Mouse (Mus musculus) forebrain, embryonic 15.5 days (tissue): ENCODE data around the gene Gsg1l2. TPM values are rescaled to one million over a fixed set of nuclear protein-coding genes. Genes with fewer than 3 reads are reported as not detected.
A peak's percentile ranks its signal among the peaks of the same experiment; 100 is the strongest.

ENCODE experiments used
- ATAC-seq: fragments of 200-750 bp; cut with Nextera tagmentation; replicated peaks from 2 replicates; pipeline ENCODE4 v1.8.0; 2017; ENCODE audit warnings: mild to moderate bottlenecking, moderate TSS enrichment, moderate library complexity
- H3K27ac ChIP-seq: fragments of 300-500 bp; sonication (generic); replicated peaks from 2 replicates; pipeline ENCODE4 v1.5.1; 2015; ENCODE audit warnings: mild to moderate bottlenecking, inconsistent platforms
- H3K27me3 ChIP-seq: fragments of 300-500 bp; sonication (generic); 2 replicates; pipeline ENCODE4 v1.6.1; 2015; ENCODE audit warnings: inconsistent platforms
- H3K36me3 ChIP-seq: fragments of 300-500 bp; sonication (generic); 2 replicates; pipeline ENCODE4 v1.6.1; 2015; ENCODE audit warnings: mild to moderate bottlenecking, inconsistent platforms
- H3K4me1 ChIP-seq: fragments of 300-500 bp; sonication (generic); 2 replicates; pipeline ENCODE4 v1.6.1; 2015; ENCODE audit warnings: inconsistent platforms
- H3K4me2 ChIP-seq: fragments of 300-500 bp; sonication (generic); replicated peaks from 2 replicates; pipeline ENCODE4 v1.6.1; 2015; ENCODE audit warnings: mild to moderate bottlenecking, inconsistent platforms
- H3K4me3 ChIP-seq: fragments of 300-500 bp; sonication (generic); 2 replicates; pipeline ENCODE4 v1.5.1; 2015; ENCODE audit warnings: mild to moderate bottlenecking, inconsistent platforms
- H3K9ac ChIP-seq: fragments of 300-500 bp; sonication (generic); replicated peaks from 2 replicates; pipeline ENCODE4 v1.6.1; 2015; ENCODE audit warnings: mild to moderate bottlenecking, inconsistent platforms
- H3K9me3 ChIP-seq: fragments of 300-500 bp; sonication (generic); 2 replicates; pipeline ENCODE4 v1.6.1; 2016; ENCODE audit warnings: inconsistent platforms
- WGBS: fragments of 180-500 bp; shearing (Covaris S2); methylation state at CpG from one replicate; pipeline ENCODE4 v1.1.7; 2015; ENCODE audit warnings: mixed read lengths; 5-methylcytosine and 5-hydroxymethylcytosine counted together
- polyA plus RNA-seq: library from polyadenylated mRNA; unstranded; fragments of >200 nt; fragmentation: Nextera tagmentation; extraction: Ambion mirVana; gene quantifications from 2 replicates; pipeline ENCODE4 v1.2.1, GENCODE M21; 2015

The Gsg1l2 gene
- polyA plus RNA-seq, 1 experiment from 2014 or later, result not detected

GRCm38 (mm10) chr11:67821560-67821959 lies 47.2 kb downstream of the Gsg1l2 start:
- H3K4me2 ChIP-seq, result no peak overlapping the region
- peaks cover 3% of the 10 kb centered on the region for H3K4me1 ChIP-seq
- H3K9me3 ChIP-seq, result no peaks in the 10 kb centered on the region
- H3K27ac ChIP-seq, result peak overlapping the region; percentile 61; the same call in 1 of the 2 replicates
- H3K9ac ChIP-seq, result no peak overlapping the region
- H3K4me3 ChIP-seq, result no peak overlapping the region
- ATAC-seq, result peak; percentile 79; the same call in 1 of the 2 replicates
- 66% methylated on average over 6 of the region's 6 CpGs for WGBS
- H3K36me3 ChIP-seq, result no peaks in the 10 kb centered on the region
- no peaks in the 10 kb centered on the region for H3K27me3 ChIP-seq

DNA sequence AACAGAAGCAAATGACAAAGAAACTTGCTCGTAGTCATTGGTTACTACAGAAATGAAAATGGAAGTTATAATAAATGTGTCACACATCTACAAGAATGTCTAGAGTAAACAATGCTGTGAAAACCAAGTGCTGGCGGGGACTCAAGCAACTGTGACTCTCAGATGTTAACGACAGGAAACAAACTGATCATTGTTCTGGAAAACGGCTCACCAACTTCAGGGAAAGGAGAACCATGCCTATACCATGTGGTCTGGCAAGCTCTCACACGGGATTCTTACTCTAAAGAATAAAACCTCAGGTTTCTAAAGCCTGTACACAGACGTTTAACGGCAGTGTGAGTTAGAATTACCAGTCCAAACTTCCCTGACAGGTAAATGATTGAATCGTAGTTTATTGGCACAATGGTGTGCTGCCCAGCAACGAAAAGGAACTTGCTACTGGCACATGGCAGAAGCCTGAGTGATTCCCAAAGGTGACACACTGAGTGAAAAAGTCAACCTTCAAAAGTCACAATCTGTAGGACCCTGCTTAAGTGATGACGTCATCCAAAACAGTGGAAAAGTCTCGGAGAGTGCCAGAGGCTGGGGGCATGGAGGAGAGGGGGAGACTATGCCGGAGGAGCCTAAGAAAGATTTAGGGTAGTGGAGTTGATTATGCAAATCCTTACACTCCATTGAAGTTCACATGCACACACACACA lies 54.1 kb downstream of the Gsg1l2 start:
- ATAC-seq, result no peak
- no peak overlapping the region for H3K9ac ChIP-seq
- H3K4me1 ChIP-seq, result no peaks in the 10 kb centered on the region
- no peaks in the 10 kb centered on the region for H3K36me3 ChIP-seq
- no peaks in the 10 kb centered on the region for H3K9me3 ChIP-seq
- WGBS, result 38% methylated on average over 12 of the region's 12 CpGs
- no peak overlapping the region for H3K4me2 ChIP-seq
- no peaks in the 10 kb centered on the region for H3K27me3 ChIP-seq
- no peak overlapping the region for H3K27ac ChIP-seq
- H3K4me3 ChIP-seq, result no peak overlapping the region

GRCm38 (mm10) chr11:67829530-67829929 lies 55.1 kb downstream of the Gsg1l2 start:
- 83% methylated on average over 6 of the region's 6 CpGs for WGBS
- Histone ChIP-seq H3K4me3 (no peak overlapping the region), H3K4me2 (no peak overlapping the region), H3K4me1 (no peaks in the 10 kb centered on the region), H3K27ac (no peak overlapping the region), H3K9ac (no peak overlapping the region), H3K36me3 (no peaks in the 10 kb centered on the region), H3K27me3 (no peaks in the 10 kb centered on the region), H3K9me3 (no peaks in the 10 kb centered on the region)
- ATAC-seq, result no peak

DNA sequence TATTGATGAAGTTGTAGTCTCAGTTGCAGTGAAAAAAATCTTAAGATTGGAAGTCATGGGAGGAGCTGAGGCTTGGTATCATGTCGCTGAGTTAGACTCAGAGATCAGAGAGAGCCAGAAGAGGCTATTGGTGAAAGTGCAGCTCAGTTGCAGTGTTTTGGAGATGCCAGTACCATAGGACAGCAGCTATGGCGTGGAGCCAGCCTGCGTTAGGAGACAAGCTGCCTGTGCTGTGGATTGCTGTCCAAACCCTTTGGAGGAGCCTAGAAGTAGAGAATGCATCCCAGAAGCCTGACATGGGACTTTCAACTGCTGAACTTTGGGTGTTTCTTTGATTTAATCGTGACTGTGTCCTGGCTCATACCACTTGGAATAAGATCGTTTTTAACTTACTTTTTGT lies 57.4 kb downstream of the Gsg1l2 start:
- Histone ChIP-seq H3K36me3 (no peaks in the 10 kb centered on the region), H3K9me3 (no peaks in the 10 kb centered on the region), H3K27me3 (no peaks in the 10 kb centered on the region), H3K27ac (no peak overlapping the region), H3K4me1 (no peaks in the 10 kb centered on the region), H3K9ac (no peak overlapping the region), H3K4me2 (no peak overlapping the region), H3K4me3 (no peak overlapping the region)
- no peak for ATAC-seq
- 79% methylated on average over 5 of the region's 5 CpGs for WGBS

GRCm38 (mm10) chr11:67835408-67836078 lies 61.1 kb downstream of the Gsg1l2 start:
- H3K4me2 ChIP-seq, result no peak overlapping the region
- ATAC-seq, result no peak
- H3K9me3 ChIP-seq, result no peaks in the 10 kb centered on the region
- no peaks in the 10 kb centered on the region for H3K4me1 ChIP-seq
- H3K36me3 ChIP-seq, result no peaks in the 10 kb centered on the region
- H3K27me3 ChIP-seq, result no peaks in the 10 kb centered on the region
- H3K27ac ChIP-seq, result no peak overlapping the region
- WGBS, result 89% methylated on average over 10 of the region's 10 CpGs
- no peak overlapping the region for H3K4me3 ChIP-seq
- no peak overlapping the region for H3K9ac ChIP-seq

Other genes starting within 250 kb of the Gsg1l2 start
- not detected in 2 replicates for gene Rcvrn, start 79.3 kb upstream of the Gsg1l2 start, polyA plus RNA-seq
- gene Glp2r, start 3.5 kb upstream of the Gsg1l2 start, polyA plus RNA-seq, result 0.10 and 0.20 TPM in 2 replicates
- gene Dhrs7c, start 23.6 kb downstream of the Gsg1l2 start, polyA plus RNA-seq, result not detected in 2 replicates
- gene Usp43, start 147.5 kb downstream of the Gsg1l2 start, polyA plus RNA-seq, result 1.8 and 2.3 TPM in 2 replicates
- gene Cfap52, start 191.0 kb downstream of the Gsg1l2 start, polyA plus RNA-seq, result 2.6 and 4.1 TPM in 2 replicates
- gene Stx8, start 191.6 kb downstream of the Gsg1l2 start, polyA plus RNA-seq, result 67.6 and 68.6 TPM in 2 replicates